Mouse (Mus musculus) layer of hippocampus, adult 8-10 months (tissue): ENCODE results near the gene Magi2. TPM values are rescaled to one million over a fixed set of nuclear protein-coding genes. Genes with fewer than 3 reads are reported as not detected.
A peak's percentile ranks its signal among the peaks of the same experiment; 100 is the strongest.

Source experiments
- DNase-seq, 2 experiments: peaks; one replicate each; pipeline ENCODE4 v3.0.0; 2022; ENCODE audit warnings: low spot score in 2 of 2
- total RNA-seq, 4 experiments: library from RNA; stranded (reverse); gene quantifications; 2 replicates each; pipeline ENCODE4 v1.2.4; 2022

Gene Magi2
- total RNA-seq, 4 experiments from 2014 or later = 105 to 137 (median 127) TPM

- DNase-seq = no peak
These were observed 705.3 kb downstream of the Magi2 start for GRCm38 (mm10) chr5:19932102-19932501.

GRCm38 (mm10) chr5:19933190-19933589 is 706.4 kb downstream of the Magi2 start:
- DNase-seq = no peak

GRCm38 (mm10) chr5:19951102-19951501 is 724.3 kb downstream of the Magi2 start:
- no peak for DNase-seq

GRCm38 (mm10) chr5:19964113-19964512 is 737.3 kb downstream of the Magi2 start:
- DNase-seq = no peak

- no peak for DNase-seq
These were observed 745.9 kb downstream of the Magi2 start for GRCm38 (mm10) chr5:19972736-19973135.

- DNase-seq = no peak
These were observed 747.0 kb downstream of the Magi2 start for GRCm38 (mm10) chr5:19973852-19974251.

GRCm38 (mm10) chr5:19981518-19981917 is 754.7 kb downstream of the Magi2 start:
- no peak for DNase-seq

GRCm38 (mm10) chr5:19982031-19982430 is 755.2 kb downstream of the Magi2 start:
- DNase-seq = no peak

- no peak for DNase-seq
These were observed 772.6 kb downstream of the Magi2 start for GRCm38 (mm10) chr5:19999486-19999885.

- no peak for DNase-seq
These were observed 773.1 kb downstream of the Magi2 start for GRCm38 (mm10) chr5:19999912-20000311.

- DNase-seq = no peak
These were observed 779.8 kb downstream of the Magi2 start for GRCm38 (mm10) chr5:20006616-20007015.

- DNase-seq = no peak
These were observed 780.4 kb downstream of the Magi2 start for GRCm38 (mm10) chr5:20007246-20007645.

- no peak for DNase-seq
These were observed 783.4 kb downstream of the Magi2 start for GRCm38 (mm10) chr5:20010210-20010609.

- DNase-seq = no peak
These were observed 791.2 kb downstream of the Magi2 start for GRCm38 (mm10) chr5:20018063-20018462.

GRCm38 (mm10) chr5:20046649-20047048 is 819.8 kb downstream of the Magi2 start:
- no peak for DNase-seq

GRCm38 (mm10) chr5:20048386-20048785 is 821.5 kb downstream of the Magi2 start:
- DNase-seq = no peak

- no peak for DNase-seq
These were observed 823.4 kb downstream of the Magi2 start for GRCm38 (mm10) chr5:20050284-20050683.

- no peak for DNase-seq
These were observed 828.2 kb downstream of the Magi2 start for GRCm38 (mm10) chr5:20055000-20055399.

- DNase-seq = peak in 1 of 2 experiments; percentile 34
These were observed 829.4 kb downstream of the Magi2 start for GRCm38 (mm10) chr5:20056074-20056842.

GRCm38 (mm10) chr5:20056856-20057255 is 830.0 kb downstream of the Magi2 start:
- no peak for DNase-seq

GRCm38 (mm10) chr5:20062011-20062410 is 835.2 kb downstream of the Magi2 start:
- no peak for DNase-seq

GRCm38 (mm10) chr5:20065081-20065480 is 838.2 kb downstream of the Magi2 start:
- DNase-seq = no peak

GRCm38 (mm10) chr5:20068496-20068895 is 841.7 kb downstream of the Magi2 start:
- no peak for DNase-seq
